Mouse (Mus musculus): ENCODE data around the gene Itgb6.

- TF ChIP-seq CTCF (IDR thresholded peaks at IDR 0.05; ENCODE audit: insufficient read depth, low read length) (no peak), POLR2A (IDR thresholded peaks at IDR 0.05; ENCODE audit: borderline replicate concordance, extremely low read depth, low read depth, low read length) (no peak)
Observed at GRCm38 (mm10) chr2:60696559-60696958, 25.9 kb downstream of the Itgb6 start.
